Mouse (Mus musculus) limb, embryonic 15.5 days (tissue): ENCODE measurements around the gene Rps6ka5. TPM values are rescaled to one million over a fixed set of nuclear protein-coding genes. Genes with fewer than 3 reads are reported as not detected.
A peak's percentile ranks its signal among the peaks of the same experiment; 100 is the strongest.

ENCODE experiments used
- ATAC-seq: fragments of 200-750 bp; cut with Nextera tagmentation; 2 replicates; pipeline ENCODE4 v1.8.0; 2017; ENCODE audit warnings: low read depth, moderate TSS enrichment; ENCODE audit not compliant: insufficient number of reproducible peaks, low FRiP score, low TSS enrichment
- H3K27ac ChIP-seq: fragments of 300-500 bp; sonication (generic); 2 replicates; pipeline ENCODE4 v1.5.1; 2015; ENCODE audit warnings: moderate library complexity, mild to moderate bottlenecking, inconsistent platforms
- H3K27me3 ChIP-seq: fragments of 300-500 bp; sonication (generic); 2 replicates; pipeline ENCODE4 v1.6.1; 2015; ENCODE audit warnings: inconsistent platforms
- H3K36me3 ChIP-seq: fragments of 300-500 bp; sonication (generic); 2 replicates; pipeline ENCODE4 v1.6.1; 2015; ENCODE audit warnings: inconsistent platforms
- H3K4me1 ChIP-seq: fragments of 300-500 bp; sonication (generic); 2 replicates; pipeline ENCODE4 v1.6.1; 2015; ENCODE audit warnings: inconsistent platforms
- H3K4me2 ChIP-seq: fragments of 300-500 bp; sonication (generic); 2 replicates; pipeline ENCODE4 v1.6.1; 2015; ENCODE audit warnings: mild to moderate bottlenecking, inconsistent platforms
- H3K4me3 ChIP-seq: fragments of 300-500 bp; sonication (generic); 2 replicates; pipeline ENCODE4 v1.5.1; 2015; ENCODE audit warnings: mild to moderate bottlenecking, inconsistent platforms
- H3K9ac ChIP-seq: fragments of 300-500 bp; sonication (generic); 2 replicates; pipeline ENCODE4 v1.6.1; 2015; ENCODE audit warnings: inconsistent platforms
- H3K9me3 ChIP-seq: fragments of 300-500 bp; sonication (generic); 2 replicates; pipeline ENCODE4 v1.6.1; 2016; ENCODE audit warnings: inconsistent platforms
- WGBS: fragments of 180-500 bp; shearing (Covaris S2); methylation state at CpG from one replicate; pipeline ENCODE4 v1.1.7; 2015; 5-methylcytosine and 5-hydroxymethylcytosine counted together
- polyA plus RNA-seq: library from polyadenylated mRNA; unstranded; fragments of >200 nt; fragmentation: Nextera tagmentation; extraction: Ambion mirVana; gene quantifications from 2 replicates; pipeline ENCODE4 v1.2.1, GENCODE M21; 2015

Gene Rps6ka5
- polyA plus RNA-seq, 1 experiment from 2014 or later: 4.8 TPM

DNA sequence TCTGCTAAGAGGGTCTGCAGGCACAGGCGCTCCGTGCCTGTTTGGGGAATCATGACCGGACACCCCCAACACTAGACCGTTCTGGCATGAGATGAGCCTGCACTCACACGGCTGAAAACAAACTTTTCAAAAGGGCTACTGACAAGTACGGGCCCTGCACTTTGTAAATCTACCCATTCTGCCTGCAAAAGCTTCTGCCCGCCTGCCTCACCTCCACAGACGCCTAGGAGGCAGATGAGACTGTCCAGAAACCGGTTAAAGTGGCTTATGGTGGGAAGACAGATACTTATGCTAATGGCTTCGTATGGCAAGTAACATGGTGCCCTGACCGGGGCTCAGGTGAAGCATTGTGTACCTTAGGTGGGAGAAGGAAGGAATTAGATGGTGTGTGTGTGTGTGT is 189.7 kb downstream of the Rps6ka5 start:
- H3K4me3 ChIP-seq: no peak overlapping the region
- WGBS: 66% methylated on average over 11 of the region's 11 CpGs
- H3K27me3 ChIP-seq: no peaks in the 10 kb centered on the region
- H3K27ac ChIP-seq: no peak overlapping the region
- no peak overlapping the region for H3K4me2 ChIP-seq
- no peaks in the 10 kb centered on the region for H3K36me3 ChIP-seq
- ATAC-seq: no peak
- no peaks in the 10 kb centered on the region for H3K4me1 ChIP-seq
- H3K9me3 ChIP-seq: no peaks in the 10 kb centered on the region
- no peak overlapping the region for H3K9ac ChIP-seq

DNA sequence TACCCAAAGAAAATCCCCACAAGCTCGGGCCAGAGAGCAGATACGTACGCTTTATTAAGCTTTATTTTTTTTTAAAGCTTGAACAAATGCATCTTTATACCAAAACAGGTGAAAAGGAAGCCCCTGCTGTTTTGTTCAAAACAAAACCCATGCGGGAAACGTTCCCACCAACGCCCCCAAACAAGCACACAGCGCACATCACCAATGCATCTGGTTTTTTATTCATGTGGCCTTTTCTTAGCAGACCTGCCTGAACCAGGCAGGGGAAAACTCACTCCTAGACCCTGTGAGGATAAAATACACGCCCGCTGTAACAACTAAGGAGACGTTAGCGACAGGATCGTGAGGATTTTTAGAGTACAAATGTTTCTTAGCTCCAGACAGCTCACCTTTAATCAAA is 191.8 kb downstream of the Rps6ka5 start:
- ATAC-seq: no peak
- H3K36me3 ChIP-seq: no peaks in the 10 kb centered on the region
- H3K27me3 ChIP-seq: no peaks in the 10 kb centered on the region
- H3K4me1 ChIP-seq: no peaks in the 10 kb centered on the region
- no peaks in the 10 kb centered on the region for H3K9me3 ChIP-seq
- no peak overlapping the region for H3K27ac ChIP-seq
- H3K9ac ChIP-seq: no peak overlapping the region
- no peak overlapping the region for H3K4me3 ChIP-seq
- H3K4me2 ChIP-seq: no peak overlapping the region
- WGBS: 62% methylated on average over 12 of the region's 12 CpGs

DNA sequence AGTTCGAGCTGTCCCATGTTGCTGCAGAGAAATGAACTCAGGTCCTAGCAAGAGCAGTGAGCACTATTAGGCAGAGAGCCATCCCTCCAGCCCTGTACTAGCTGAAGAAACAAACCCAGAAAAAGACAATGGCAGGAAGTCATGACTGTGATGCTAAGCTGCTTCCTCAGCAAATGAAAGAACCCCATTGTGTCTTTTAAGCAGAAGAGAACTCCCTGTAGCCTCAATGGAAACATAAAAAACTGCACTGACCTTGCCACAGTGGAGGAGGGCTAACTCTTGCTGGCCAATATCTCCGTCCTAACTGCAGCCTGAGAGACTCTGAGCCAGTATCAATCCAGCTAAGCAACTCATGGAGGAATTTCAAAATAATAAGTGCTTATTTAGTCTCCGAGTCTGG is 192.8 kb downstream of the Rps6ka5 start:
- WGBS: 55% methylated on average over 3 of the region's 3 CpGs
- Histone ChIP-seq H3K4me1 (peaks cover 3% of the 10 kb centered on the region; the same call in 1 of the 2 replicates), H3K9ac (no peak overlapping the region), H3K36me3 (no peaks in the 10 kb centered on the region), H3K9me3 (no peaks in the 10 kb centered on the region), H3K4me3 (no peak overlapping the region), H3K27me3 (no peaks in the 10 kb centered on the region), H3K4me2 (no peak overlapping the region), H3K27ac (0 out of 2 replicates have a peak overlapping the region, but pooled peaks have one; percentile 33)
- ATAC-seq: no peak

DNA sequence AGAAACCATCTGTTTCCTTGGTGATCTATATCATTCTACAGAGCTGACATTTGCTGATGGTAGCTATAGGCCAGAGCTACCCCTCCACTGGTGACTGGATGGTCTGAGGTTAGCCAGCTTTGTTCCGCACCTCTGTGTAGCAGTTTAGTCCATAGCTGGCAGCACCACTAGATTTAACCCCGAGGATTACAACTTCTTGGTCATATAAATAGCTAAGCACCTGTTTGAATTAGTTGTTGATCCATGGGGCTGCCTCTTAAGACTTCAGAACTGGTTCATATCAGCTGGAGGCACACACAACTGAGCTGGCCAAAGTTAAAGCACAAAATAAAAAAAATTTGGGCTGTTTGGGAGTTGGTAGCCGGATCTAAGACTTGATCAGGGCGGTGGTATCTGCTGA is 193.6 kb downstream of the Rps6ka5 start:
- Histone ChIP-seq H3K27ac (no peak overlapping the region), H3K4me3 (no peak overlapping the region), H3K4me2 (no peak overlapping the region), H3K9ac (no peak overlapping the region), H3K4me1 (peaks cover 7% of the 10 kb centered on the region), H3K36me3 (no peaks in the 10 kb centered on the region), H3K27me3 (no peaks in the 10 kb centered on the region), H3K9me3 (no peaks in the 10 kb centered on the region)
- WGBS: 80% methylated on average over 4 of the region's 4 CpGs
- ATAC-seq: no peak

DNA sequence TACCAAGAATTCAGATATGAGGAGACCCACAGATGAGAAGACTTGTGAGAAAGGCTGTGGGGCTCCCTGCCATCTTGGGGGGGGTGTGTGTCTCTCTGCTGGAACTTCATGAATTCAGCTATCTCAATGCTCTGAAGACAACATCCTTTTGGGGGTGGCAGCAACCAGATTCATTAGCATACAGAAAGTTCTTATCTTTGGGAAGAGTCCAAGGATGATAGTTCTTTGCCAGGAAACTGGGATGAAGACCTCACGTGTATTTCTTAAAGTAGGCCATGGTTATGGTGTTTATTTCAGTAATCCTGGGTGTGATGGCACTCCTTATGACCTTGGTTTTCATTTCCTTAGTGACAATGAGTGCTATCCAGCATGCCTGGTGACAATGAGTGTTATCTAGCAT is 195.0 kb downstream of the Rps6ka5 start:
- H3K9me3 ChIP-seq: no peaks in the 10 kb centered on the region
- WGBS: 69% methylated on average over 1 of the region's 1 CpGs
- no peak overlapping the region for H3K4me2 ChIP-seq
- H3K27ac ChIP-seq: no peak overlapping the region
- H3K9ac ChIP-seq: no peak overlapping the region
- ATAC-seq: no peak
- H3K4me1 ChIP-seq: peaks cover 15% of the 10 kb centered on the region
- H3K27me3 ChIP-seq: no peaks in the 10 kb centered on the region
- H3K4me3 ChIP-seq: no peak overlapping the region
- H3K36me3 ChIP-seq: no peaks in the 10 kb centered on the region

DNA sequence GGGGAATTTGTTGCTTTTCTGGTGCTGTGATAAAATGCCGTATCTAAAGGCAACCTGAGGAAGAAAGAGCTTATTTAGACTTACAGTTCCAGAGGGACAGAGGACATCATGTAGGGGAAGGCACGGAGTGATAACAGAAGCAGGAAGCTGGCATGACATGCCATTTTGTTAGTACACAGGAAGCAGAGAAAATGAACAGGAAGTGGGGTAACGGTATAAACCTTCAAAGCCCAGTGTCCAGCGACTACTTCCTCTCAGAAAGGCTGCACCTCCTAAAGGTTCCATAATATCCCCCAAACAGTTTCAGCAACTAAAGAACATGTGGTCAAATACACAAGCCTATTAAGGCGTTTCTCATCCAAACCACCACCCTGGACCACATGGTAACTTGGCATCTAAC is 195.9 kb downstream of the Rps6ka5 start:
- H3K27me3 ChIP-seq: no peaks in the 10 kb centered on the region
- H3K4me2 ChIP-seq: no peak overlapping the region
- H3K9ac ChIP-seq: no peak overlapping the region
- no peaks in the 10 kb centered on the region for H3K36me3 ChIP-seq
- H3K9me3 ChIP-seq: no peaks in the 10 kb centered on the region
- ATAC-seq: no peak
- H3K27ac ChIP-seq: no peak overlapping the region
- peaks cover 15% of the 10 kb centered on the region for H3K4me1 ChIP-seq
- 72% methylated on average over 5 of the region's 5 CpGs for WGBS
- H3K4me3 ChIP-seq: no peak overlapping the region

DNA sequence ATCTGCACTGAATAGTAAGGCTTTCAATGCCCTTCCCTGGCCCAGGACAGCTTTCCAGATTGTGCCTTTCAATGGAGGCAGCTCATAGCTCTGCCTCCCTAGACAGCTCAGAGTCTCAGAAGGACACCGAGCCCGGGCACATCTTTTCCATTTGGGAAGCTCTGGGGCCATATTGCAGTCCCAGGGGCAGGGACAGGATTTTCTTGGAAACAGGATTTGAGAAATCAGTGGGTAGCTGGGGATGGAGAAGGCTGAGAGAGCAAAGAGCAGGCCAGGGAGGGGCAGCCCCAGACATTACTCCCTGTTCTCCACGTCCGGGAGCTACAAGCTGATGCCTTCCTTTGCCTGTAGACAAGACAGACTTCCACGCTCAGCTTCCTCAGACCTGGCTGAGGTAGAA is 197.1 kb downstream of the Rps6ka5 start:
- Histone ChIP-seq H3K36me3 (no peaks in the 10 kb centered on the region), H3K9me3 (no peaks in the 10 kb centered on the region), H3K4me2 (no peak overlapping the region), H3K4me3 (no peak overlapping the region), H3K27ac (no peak overlapping the region), H3K4me1 (peaks cover 15% of the 10 kb centered on the region), H3K9ac (no peak overlapping the region), H3K27me3 (no peaks in the 10 kb centered on the region)
- no peak for ATAC-seq
- 91% methylated on average over 5 of the region's 5 CpGs for WGBS

DNA sequence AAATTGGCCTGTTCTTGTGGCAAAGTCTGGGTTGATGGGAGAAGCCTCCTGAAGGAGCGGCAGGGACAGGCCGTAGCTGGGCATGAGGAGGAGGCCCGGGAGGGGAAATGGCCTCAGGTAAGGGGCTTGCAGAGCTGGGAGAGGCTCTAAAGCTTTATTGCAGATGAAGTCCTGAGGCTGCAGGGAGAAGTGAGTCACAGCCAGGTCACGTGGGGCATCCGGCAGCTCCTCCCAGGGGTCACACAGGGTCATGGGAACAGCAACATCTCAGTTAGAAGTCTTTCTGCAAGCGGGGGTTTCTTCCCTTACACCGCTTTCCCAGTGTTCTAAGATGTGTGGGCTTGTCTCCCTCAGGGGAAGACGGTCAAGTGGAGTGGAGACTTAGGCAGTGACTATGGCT is 197.6 kb downstream of the Rps6ka5 start:
- Histone ChIP-seq H3K36me3 (no peaks in the 10 kb centered on the region), H3K27ac (no peak overlapping the region), H3K4me1 (peaks cover 15% of the 10 kb centered on the region), H3K27me3 (no peaks in the 10 kb centered on the region), H3K4me2 (no peak overlapping the region), H3K9ac (no peak overlapping the region), H3K9me3 (no peaks in the 10 kb centered on the region), H3K4me3 (no peak overlapping the region)
- 32% methylated on average over 8 of the region's 8 CpGs for WGBS
- ATAC-seq: no peak

DNA sequence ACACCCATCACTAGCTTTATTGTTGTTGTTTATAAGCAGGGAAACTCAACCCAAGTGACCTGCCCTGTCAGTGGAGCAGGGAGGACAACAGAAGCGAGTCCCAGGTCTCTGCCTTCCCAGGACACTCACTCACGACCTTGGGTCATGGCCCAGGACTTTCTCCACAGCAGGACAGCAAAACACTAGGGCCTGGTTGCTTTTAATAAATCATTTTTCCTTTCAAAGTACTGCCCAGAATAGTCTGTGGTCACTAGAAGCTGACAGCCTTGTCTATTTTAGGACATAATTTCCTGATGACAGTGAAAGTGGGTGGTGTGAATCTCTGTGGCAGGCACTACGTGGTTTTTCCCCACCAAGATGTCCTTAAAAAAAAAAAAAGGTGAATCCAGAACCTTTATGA is 198.5 kb downstream of the Rps6ka5 start:
- Histone ChIP-seq H3K27ac (no peak overlapping the region), H3K4me2 (no peak overlapping the region), H3K27me3 (no peaks in the 10 kb centered on the region), H3K9me3 (no peaks in the 10 kb centered on the region), H3K4me1 (peaks cover 15% of the 10 kb centered on the region), H3K4me3 (no peak overlapping the region), H3K36me3 (no peaks in the 10 kb centered on the region), H3K9ac (no peak overlapping the region)
- ATAC-seq: no peak
- 63% methylated on average over 3 of the region's 3 CpGs for WGBS

DNA sequence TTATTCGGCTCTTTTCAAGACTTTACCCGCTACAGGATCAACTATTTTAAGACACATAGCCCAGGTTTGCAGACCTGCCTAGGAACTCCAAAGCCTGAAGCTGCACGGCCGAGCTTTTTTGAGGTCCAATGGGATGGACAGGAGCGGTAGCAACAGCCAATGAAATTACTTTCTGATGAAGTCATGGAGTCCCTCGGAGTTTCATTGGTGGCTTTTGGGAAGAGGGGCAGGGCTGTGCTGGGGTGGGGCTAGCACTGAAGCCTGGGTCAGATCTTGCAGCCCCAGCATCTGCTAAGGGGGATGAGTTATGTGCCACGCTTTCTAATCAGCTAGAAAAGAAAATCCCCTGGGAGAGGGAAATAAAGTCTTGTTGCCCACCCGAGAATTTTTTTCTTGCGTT is 199.0 kb downstream of the Rps6ka5 start:
- H3K4me2 ChIP-seq: peak overlapping the region; percentile 39
- WGBS: 5% methylated on average over 9 of the region's 9 CpGs
- H3K9ac ChIP-seq: no peak overlapping the region
- no peaks in the 10 kb centered on the region for H3K9me3 ChIP-seq
- no peaks in the 10 kb centered on the region for H3K27me3 ChIP-seq
- H3K27ac ChIP-seq: no peak overlapping the region
- H3K4me1 ChIP-seq: peaks cover 15% of the 10 kb centered on the region
- no peaks in the 10 kb centered on the region for H3K36me3 ChIP-seq
- peak; percentile 90 for ATAC-seq
- peak overlapping the region; percentile 7; the same call in 1 of the 2 replicates for H3K4me3 ChIP-seq

DNA sequence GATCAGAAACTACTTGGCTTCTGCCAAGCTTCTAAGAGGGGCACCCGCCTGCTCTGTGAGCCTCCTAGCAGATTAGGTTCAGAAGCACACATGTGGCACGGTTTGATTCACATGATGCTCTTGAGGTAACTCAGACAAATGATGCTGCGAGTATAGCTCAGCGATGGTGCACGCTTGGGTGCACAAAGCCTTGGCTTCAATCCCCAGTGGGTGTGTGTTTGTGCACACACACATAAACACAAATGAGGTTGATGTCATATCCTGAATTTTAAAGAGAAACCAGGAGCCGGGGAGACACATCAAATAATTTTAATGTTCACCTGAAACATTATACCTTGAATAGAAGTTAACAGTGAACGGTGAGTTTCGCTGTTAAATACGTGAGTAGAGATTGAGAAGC is 199.5 kb downstream of the Rps6ka5 start:
- Histone ChIP-seq H3K27me3 (no peaks in the 10 kb centered on the region), H3K4me1 (peaks cover 15% of the 10 kb centered on the region), H3K9me3 (no peaks in the 10 kb centered on the region), H3K27ac (no peak overlapping the region), H3K36me3 (no peaks in the 10 kb centered on the region), H3K4me2 (peak overlapping the region; percentile 39), H3K9ac (no peak overlapping the region), H3K4me3 (peak overlapping the region; percentile 7; the same call in 1 of the 2 replicates)
- WGBS: 60% methylated on average over 9 of the region's 9 CpGs
- ATAC-seq: no peak

DNA sequence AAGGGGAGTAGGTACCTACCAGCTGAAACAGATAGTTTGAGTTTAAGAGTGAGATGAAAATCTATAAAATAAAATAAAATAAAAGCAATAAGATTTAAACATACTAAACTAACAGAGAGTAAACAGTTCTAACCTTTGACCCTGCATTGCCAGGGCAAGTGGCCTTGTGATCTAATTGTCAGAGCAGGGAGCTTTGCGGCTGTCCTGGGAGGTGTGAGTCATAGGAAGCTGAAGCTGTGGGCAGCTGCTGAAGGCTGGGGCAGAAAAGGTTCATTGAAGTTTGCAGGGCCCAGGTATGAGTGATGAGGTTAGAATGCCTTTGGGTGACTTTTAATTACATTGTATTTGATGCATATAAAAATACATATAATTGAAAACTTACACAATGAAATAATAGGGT is 200.8 kb downstream of the Rps6ka5 start:
- no peak for ATAC-seq
- no peaks in the 10 kb centered on the region for H3K36me3 ChIP-seq
- H3K27me3 ChIP-seq: no peaks in the 10 kb centered on the region
- no peak overlapping the region for H3K4me2 ChIP-seq
- 44% methylated on average over 1 of the region's 1 CpGs for WGBS
- no peak overlapping the region for H3K4me3 ChIP-seq
- H3K4me1 ChIP-seq: peaks cover 18% of the 10 kb centered on the region
- no peak overlapping the region for H3K9ac ChIP-seq
- H3K27ac ChIP-seq: no peak overlapping the region
- H3K9me3 ChIP-seq: no peaks in the 10 kb centered on the region

DNA sequence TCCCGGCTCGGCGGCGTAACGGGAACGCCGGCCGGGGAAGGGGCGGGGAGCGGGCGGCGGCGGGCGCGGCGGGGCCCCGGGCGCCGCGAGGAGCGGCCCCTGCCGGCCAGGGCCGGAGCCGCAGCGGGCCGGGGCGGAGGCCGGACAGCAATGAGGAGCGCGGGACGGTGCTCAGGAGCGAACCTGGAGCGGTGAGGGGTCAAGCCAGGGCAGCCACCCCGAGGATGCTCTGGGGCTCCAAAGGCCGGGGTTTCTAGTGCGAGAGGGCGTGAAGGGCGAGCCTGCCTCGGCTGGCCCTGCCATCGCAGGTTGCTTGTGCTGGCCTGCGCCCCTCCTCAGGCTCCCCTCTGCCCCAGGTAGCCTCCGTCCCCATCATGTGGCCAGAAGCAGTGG is 206.0 kb downstream of the Rps6ka5 start, which contains the start of gene Ttc7b:
Gene Ttc7b, minus strand, starts transcription at position 33 of the 393 bp plus-strand sequence.
- Histone ChIP-seq H3K9ac (peak within 1 kb of the TSS; percentile 97), H3K4me1 (peaks cover 24% of the 10 kb centered on the region), H3K27ac (peak within 1 kb of the TSS; percentile 79), H3K9me3 (no peaks in the 10 kb centered on the region), H3K4me3 (peak within 1 kb of the TSS; percentile 89), H3K4me2 (peak within 1 kb of the TSS; percentile 81), H3K27me3 (no peaks in the 10 kb centered on the region), H3K36me3 (peaks cover 3% of the 10 kb centered on the region; the same call in 1 of the 2 replicates)
- 1% methylated on average over 33 of the region's 42 CpGs for WGBS
- ATAC-seq: 0 out of 2 replicates have a peak, but pooled peaks have one; percentile 26
